Mouse (Mus musculus) megakaryocyte, embryonic 14.5 days (primary cell): ENCODE results near the gene Oas1f.
"Not testable (repeated sequence)": the region's sequence is repeated elsewhere in the genome, so short reads cannot be mapped to it uniquely, and the experiment has no call there.

ENCODE experiments used
- FLI1 ChIP-seq: IDR thresholded peaks from 2 replicates; pipeline ENCODE4 v1.6.1; 2012; ENCODE audit warnings: low read length, inconsistent platforms, mixed read lengths
- GATA1 ChIP-seq: IDR thresholded peaks from 3 replicates; pipeline ENCODE4 v1.6.1; 2012; ENCODE audit warnings: mixed read lengths, low read length, inconsistent platforms, borderline replicate concordance

- not testable (repeated sequence) for TF ChIP-seq GATA1, FLI1
Observed at GRCm38 (mm10) chr5:120887413-120887812, 40.2 kb downstream of the Oas1f start, which contains the start of gene Oas1g.
